Mouse (Mus musculus) liver, embryonic 16.5 days (tissue): ENCODE measurements around the gene Cmtm5. TPM values are rescaled to one million over a fixed set of nuclear protein-coding genes. Genes with fewer than 3 reads are reported as not detected.
"Not testable (repeated sequence)": the region's sequence is repeated elsewhere in the genome, so short reads cannot be mapped to it uniquely, and the experiment has no call there.

Experiments used
- ATAC-seq: fragments of 200-750 bp; cut with Nextera tagmentation; 2 replicates; pipeline ENCODE4 v1.8.0; 2017; ENCODE audit warnings: low read depth, mild to moderate bottlenecking, moderate number of reproducible peaks, moderate library complexity
- H3K27ac ChIP-seq: fragments of 300-500 bp; sonication (generic); 2 replicates; pipeline ENCODE4 v1.5.1; 2014; ENCODE audit warnings: mild to moderate bottlenecking, low read length
- H3K27me3 ChIP-seq: fragments of 300-500 bp; sonication (generic); 2 replicates; pipeline ENCODE4 v1.6.1; 2014; ENCODE audit warnings: low read depth, low read length, mixed read lengths; ENCODE audit not compliant: control insufficient read depth, insufficient read depth
- H3K36me3 ChIP-seq: fragments of 300-500 bp; sonication (generic); 2 replicates; pipeline ENCODE4 v1.6.1; 2014; ENCODE audit warnings: mild to moderate bottlenecking; ENCODE audit not compliant: control insufficient read depth, insufficient read depth
- H3K4me1 ChIP-seq: fragments of 300-500 bp; sonication (generic); 2 replicates; pipeline ENCODE4 v1.6.1; 2014; ENCODE audit warnings: low read depth, low read length, mixed read lengths; ENCODE audit not compliant: control insufficient read depth
- H3K4me2 ChIP-seq: fragments of 300-500 bp; sonication (generic); 2 replicates; pipeline ENCODE4 v1.6.1; 2014; ENCODE audit warnings: low read depth, low read length, mixed read lengths
- H3K4me3 ChIP-seq: fragments of 300-500 bp; sonication (generic); 2 replicates; pipeline ENCODE4 v1.5.1; 2014; ENCODE audit warnings: low read depth, mild to moderate bottlenecking, low read length
- H3K9ac ChIP-seq: fragments of 300-500 bp; sonication (generic); 2 replicates; pipeline ENCODE4 v1.6.1; 2014; ENCODE audit warnings: low read depth, low read length
- H3K9me3 ChIP-seq: fragments of 300-500 bp; sonication (generic); replicated peaks from 2 replicates; pipeline ENCODE4 v1.6.1; 2016; ENCODE audit warnings: low read length; ENCODE audit not compliant: control insufficient read depth
- WGBS: fragments of 180-500 bp; shearing (Covaris S2); extraction: QIAGEN DNeasy Blood & Tissue Kit; methylation state at CpG from one replicate; pipeline ENCODE4 v1.1.7; 2014; ENCODE audit not compliant: insufficient replicate concordance; 5-methylcytosine and 5-hydroxymethylcytosine counted together
- polyA plus RNA-seq: library from polyadenylated mRNA; unstranded; fragments of >200 nt; fragmentation: Nextera tagmentation; extraction: Ambion mirVana; gene quantifications from 2 replicates; pipeline ENCODE4 v1.2.1, GENCODE M21; 2015

The Cmtm5 gene
- polyA plus RNA-seq, 1 experiment from 2014 or later, result 0.20 TPM

- Histone ChIP-seq H3K27ac (no peak overlapping the region), H3K9ac (no peak overlapping the region), H3K36me3 (no peaks in the 10 kb centered on the region), H3K9me3 (no peaks in the 10 kb centered on the region), H3K27me3 (no peaks in the 10 kb centered on the region), H3K4me2 (no peak overlapping the region), H3K4me1 (no peaks in the 10 kb centered on the region), H3K4me3 (no peak overlapping the region)
- WGBS, result 51% methylated on average over 5 of the region's 5 CpGs
- ATAC-seq, result no peak
Observed at GRCm38 (mm10) chr14:54961487-54961886, 25.4 kb downstream of the Cmtm5 start.

GRCm38 (mm10) chr14:54962714-54963113, 26.7 kb downstream of the Cmtm5 start:
- Histone ChIP-seq H3K36me3 (no peaks in the 10 kb centered on the region), H3K27ac (no peak overlapping the region), H3K4me3 (no peak overlapping the region), H3K4me1 (no peaks in the 10 kb centered on the region), H3K9ac (no peak overlapping the region), H3K4me2 (no peak overlapping the region), H3K9me3 (no peaks in the 10 kb centered on the region), H3K27me3 (no peaks in the 10 kb centered on the region)
- ATAC-seq, result no peak
- WGBS, result 71% methylated on average over 7 of the region's 7 CpGs

GRCm38 (mm10) chr14:54963727-54964126, 27.7 kb downstream of the Cmtm5 start:
- Histone ChIP-seq H3K4me3 (no peak overlapping the region), H3K27me3 (no peaks in the 10 kb centered on the region), H3K9ac (no peak overlapping the region), H3K27ac (no peak overlapping the region), H3K36me3 (no peaks in the 10 kb centered on the region), H3K4me1 (no peaks in the 10 kb centered on the region), H3K9me3 (no peaks in the 10 kb centered on the region), H3K4me2 (no peak overlapping the region)
- 79% methylated on average over 11 of the region's 11 CpGs for WGBS
- no peak for ATAC-seq

DNA sequence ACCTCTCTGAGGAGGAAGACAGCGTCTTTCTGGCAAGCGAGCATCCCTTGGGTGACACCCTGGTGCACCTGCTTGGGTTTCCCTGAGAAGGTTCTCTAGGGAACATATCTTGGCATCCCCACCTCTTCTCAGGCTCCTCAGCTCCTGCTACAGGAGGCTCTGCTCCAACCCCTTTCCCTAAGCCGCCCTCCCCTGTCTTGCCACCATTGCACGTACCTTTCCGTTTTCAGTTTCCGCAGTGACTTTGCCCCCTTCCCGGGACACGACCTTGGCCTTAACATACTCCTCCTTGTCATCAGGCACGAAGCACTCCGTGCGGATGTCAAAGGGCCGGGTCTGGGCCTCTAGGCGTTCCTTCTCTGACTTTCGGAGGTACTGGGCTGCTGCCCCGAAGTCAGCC, 29.0 kb downstream of the Cmtm5 start:
- no peak overlapping the region for H3K4me2 ChIP-seq
- H3K27me3 ChIP-seq, result no peaks in the 10 kb centered on the region
- H3K36me3 ChIP-seq, result no peaks in the 10 kb centered on the region
- H3K9ac ChIP-seq, result no peak overlapping the region
- H3K27ac ChIP-seq, result no peak overlapping the region
- no peak for ATAC-seq
- no peaks in the 10 kb centered on the region for H3K4me1 ChIP-seq
- H3K9me3 ChIP-seq, result no peaks in the 10 kb centered on the region
- no peak overlapping the region for H3K4me3 ChIP-seq
- WGBS, result 61% methylated on average over 15 of the region's 15 CpGs

- H3K36me3 ChIP-seq, result no peaks in the 10 kb centered on the region
- H3K9ac ChIP-seq, result no peak overlapping the region
- H3K4me2 ChIP-seq, result no peak overlapping the region
- no peaks in the 10 kb centered on the region for H3K27me3 ChIP-seq
- no peaks in the 10 kb centered on the region for H3K9me3 ChIP-seq
- no peak for ATAC-seq
- H3K4me3 ChIP-seq, result no peak overlapping the region
- no peak overlapping the region for H3K27ac ChIP-seq
- no peaks in the 10 kb centered on the region for H3K4me1 ChIP-seq
- WGBS, result 53% methylated on average over 6 of the region's 6 CpGs
Observed at GRCm38 (mm10) chr14:54965631-54966030, 29.6 kb downstream of the Cmtm5 start.

GRCm38 (mm10) chr14:54966320-54966977, 30.4 kb downstream of the Cmtm5 start, which contains the start of gene Myh6:
Gene Myh6 (minus strand): TSS chr14:54966927.
- no peak for ATAC-seq
- Histone ChIP-seq H3K4me1 (no peaks in the 10 kb centered on the region), H3K4me3 (no peak within 1 kb of the TSS), H3K36me3 (no peaks in the 10 kb centered on the region), H3K4me2 (no peak within 1 kb of the TSS), H3K27ac (no peak within 1 kb of the TSS), H3K9me3 (no peaks in the 10 kb centered on the region), H3K9ac (no peak within 1 kb of the TSS), H3K27me3 (no peaks in the 10 kb centered on the region)
- WGBS, result 48% methylated on average over 7 of the region's 7 CpGs

- no peak overlapping the region for H3K27ac ChIP-seq
- ATAC-seq, result no peak
- WGBS, result 73% methylated on average over 3 of the region's 3 CpGs
Observed at GRCm38 (mm10) chr14:54967874-54968273, 31.8 kb downstream of the Cmtm5 start.

DNA sequence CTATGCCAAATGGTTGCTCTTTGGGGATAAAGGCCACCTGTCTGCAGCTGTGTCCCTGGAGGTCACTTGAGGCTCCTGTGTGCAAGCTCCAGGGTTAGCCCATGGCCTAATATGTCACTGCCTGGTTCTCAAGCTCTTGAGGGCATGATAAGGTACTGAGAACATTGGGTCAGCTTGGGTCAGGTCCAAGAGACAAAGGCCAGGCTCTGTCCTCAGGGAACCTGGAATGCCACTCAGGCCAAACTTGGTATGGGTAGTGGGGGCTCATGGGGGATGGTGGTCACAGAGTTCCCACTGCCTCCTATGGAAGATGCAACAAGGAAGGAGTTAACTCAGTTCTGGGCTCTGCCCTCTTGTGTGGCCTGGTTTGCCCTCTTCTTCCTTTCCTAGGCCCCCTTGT, 32.3 kb downstream of the Cmtm5 start:
- H3K27ac ChIP-seq, result no peak overlapping the region
- no peak for ATAC-seq
- H3K36me3 ChIP-seq, result no peaks in the 10 kb centered on the region
- H3K27me3 ChIP-seq, result no peaks in the 10 kb centered on the region
- H3K9me3 ChIP-seq, result no peaks in the 10 kb centered on the region
- no peak overlapping the region for H3K9ac ChIP-seq
- H3K4me3 ChIP-seq, result no peak overlapping the region
- H3K4me2 ChIP-seq, result no peak overlapping the region
- H3K4me1 ChIP-seq, result no peaks in the 10 kb centered on the region

More at GRCm38 (mm10) chr14:54967874-54968273, 31.8 kb downstream of the Cmtm5 start:
- Histone ChIP-seq H3K9me3 (no peaks in the 10 kb centered on the region), H3K4me1 (no peaks in the 10 kb centered on the region), H3K4me3 (no peak overlapping the region), H3K4me2 (no peak overlapping the region), H3K9ac (no peak overlapping the region), H3K27me3 (no peaks in the 10 kb centered on the region), H3K36me3 (no peaks in the 10 kb centered on the region)

- not testable (repeated sequence) for H3K4me2 ChIP-seq, H3K4me1 ChIP-seq, H3K27ac ChIP-seq, ATAC-seq, H3K9ac ChIP-seq, H3K9me3 ChIP-seq, H3K27me3 ChIP-seq, H3K4me3 ChIP-seq, H3K36me3 ChIP-seq
- 77% methylated on average over 9 of the region's 11 CpGs for WGBS
Observed at GRCm38 (mm10) chr14:54972786-54973185, 36.7 kb downstream of the Cmtm5 start.
